9 mouse cellular contexts compared by ENCODE assay signal in the genomic region with DNA sequence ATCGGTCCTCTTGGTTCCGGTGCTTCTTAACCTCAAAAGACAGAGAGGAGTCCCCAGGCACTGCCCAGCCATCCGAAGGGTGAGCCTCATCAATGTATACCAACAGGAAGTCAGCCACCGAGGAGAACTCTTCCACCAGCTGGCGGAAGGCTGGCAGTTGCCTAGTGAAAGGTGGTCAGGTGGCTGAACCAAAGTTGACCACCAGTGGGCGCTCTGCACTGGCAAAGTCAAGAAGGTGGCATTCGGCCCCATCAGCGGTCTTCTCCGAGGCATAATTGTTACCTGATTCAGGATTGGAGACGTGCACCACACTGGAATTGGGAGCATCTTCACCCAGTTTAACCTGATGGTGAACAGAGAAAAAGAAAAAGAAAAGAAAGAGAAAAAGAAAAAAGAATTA. TPM values are rescaled to one million over a fixed set of nuclear protein-coding genes. Genes with fewer than 3 reads are reported as not detected.
A peak's percentile ranks its signal among the peaks of the same experiment; 100 is the strongest.
DNase-seq lines count a peak whose midpoint lies in the region; ATAC-seq and TF ChIP-seq lines count a peak whose summit lies in the region.
"Had no signal": no experiment of that assay in that cellular context is flagged by ENCODE, and none has a peak within 500 bp of the region (broad histone marks: within the 10 kb centered on the region; RNA-seq: fewer than 3 reads in every experiment).

No protein-coding gene starts in this region.

- H3K4me3 ChIP-seq in ES-E14 (ENCODE audit: insufficient read depth in 1 of 2, low read depth in 1 of 2, low read length in 2 of 2, poor library complexity in 1 of 2, severe bottlenecking in 1 of 2) = no peak overlapping the region
- no peak overlapping the region for H3K4me3 ChIP-seq in midbrain, embryonic 14.5 days (replicated peaks; ENCODE audit: low read depth, low read length)
- H3K4me3 ChIP-seq: limb, embryonic 15.5 days had no signal

- H3K9ac ChIP-seq in ES-E14 (ENCODE audit: insufficient read depth, low read depth, low read length, poor library complexity, severe bottlenecking) = no peak overlapping the region
- no peak overlapping the region for H3K9ac ChIP-seq in midbrain, embryonic 14.5 days (replicated peaks; ENCODE audit: low read length)
- H3K9ac ChIP-seq: limb, embryonic 15.5 days had no signal

- in situ Hi-C loops in ES-E14 (cut with MboI; ENCODE audit: low sequenced_read_pairs in 2 of 2, unreplicated experiment in 2 of 2) = loop anchor here in 1 of 2 experiments (25.0 kb wide), 1 partner anchor 583 kb away; no protein-coding TSS in a partner anchor

- 52% methylated on average over 10 of the region's 10 CpGs for WGBS in midbrain, embryonic 14.5 days

- H3K36me3 ChIP-seq in ES-E14 (ENCODE audit: control insufficient read depth, insufficient read depth, low read length, poor library complexity, severe bottlenecking) = no peaks in the 10 kb centered on the region
- no peaks in the 10 kb centered on the region for H3K36me3 ChIP-seq in midbrain, embryonic 14.5 days (ENCODE audit: control insufficient read depth, insufficient read depth, low read length)
- H3K36me3 ChIP-seq: limb, embryonic 15.5 days had no signal

- no peak for ATAC-seq in midbrain, embryonic 14.5 days (ENCODE audit: low FRiP score, low TSS enrichment)

- no peaks in the 10 kb centered on the region for H3K27me3 ChIP-seq in midbrain, embryonic 14.5 days (ENCODE audit: control insufficient read depth, insufficient read depth, low read length)
- H3K27me3 ChIP-seq: limb, embryonic 15.5 days had no signal

- DNase-seq in heart, adult 18-20 months = peak; percentile 33 to 76
- no peak for DNase-seq in heart, adult 11 months
- DNase-seq in ES-E14 (ENCODE audit: low read depth, low spot score) = peak; percentile 58
- peak; percentile 56 for DNase-seq in cerebellum, adult 11-12 months
- peak; percentile 68 for DNase-seq in gastrocnemius, postnatal 10 days
- peak; percentile 19 to 23 for DNase-seq in layer of hippocampus, postnatal 36 days
- peak; percentile 55 for DNase-seq in midbrain, embryonic 14.5 days
- DNase-seq in testis, postnatal 10 days (ENCODE audit: low spot score) = peak; percentile 84

- no peaks in the 10 kb centered on the region for H3K9me3 ChIP-seq in ES-E14 (ENCODE audit: control insufficient read depth, insufficient read depth, low read depth, low read length)
- no peaks in the 10 kb centered on the region for H3K9me3 ChIP-seq in midbrain, embryonic 14.5 days (ENCODE audit: control insufficient read depth, low read length)
- H3K9me3 ChIP-seq: limb, embryonic 15.5 days had no signal

- no peaks in the 10 kb centered on the region for H3K4me1 ChIP-seq in ES-E14 (ENCODE audit: control insufficient read depth in 2 of 2, insufficient read depth in 2 of 2, low read length in 2 of 2, poor library complexity in 1 of 2)
- H3K4me1 ChIP-seq in midbrain, embryonic 14.5 days (ENCODE audit: control insufficient read depth, insufficient read depth, low read length) = no peaks in the 10 kb centered on the region
- H3K4me1 ChIP-seq: limb, embryonic 15.5 days had no signal

- H3K27ac ChIP-seq in ES-E14 (ENCODE audit: insufficient read depth, low read depth, low read length, poor library complexity, severe bottlenecking) = no peak overlapping the region
- H3K27ac ChIP-seq in midbrain, embryonic 14.5 days (replicated peaks; ENCODE audit: low read depth, low read length) = no peak overlapping the region
- H3K27ac ChIP-seq: limb, embryonic 15.5 days had no signal

- no peak overlapping the region for H3K4me2 ChIP-seq in midbrain, embryonic 14.5 days (ENCODE audit: low read length)
- H3K4me2 ChIP-seq: limb, embryonic 15.5 days had no signal

TF ChIP-seq in ES-E14, 5 proteins besides CTCF, POLR2A, EP300 and RAD21:
- TF ChIP-seq ZC3H11A (IDR thresholded peaks at IDR 0.05; ENCODE audit: borderline replicate concordance, low read depth, low read length) (peak; percentile 63; the same call in 1 of the 2 replicates), HCFC1 (IDR thresholded peaks at IDR 0.05; ENCODE audit: borderline replicate concordance, insufficient read depth, low read length) (no peak)
TF ChIP-seq in ES-E14: peak in this region for 1.

RNA-seq across cellular contexts. Expression of gene Dio2, which starts 8.6 kb away (rescaled TPM):
- total RNA-seq in heart, adult 18-20 months (2021) = 1 to 10 TPM in 1 of 2 experiments, under 1 TPM in 1; 0.55 to 2.8 TPM
- total RNA-seq in ES-E14 (2012; rRNA removed) = 0.04 TPM in 1 of 2 replicates, not detected in the other
- 1 to 10 TPM; 2.2 to 2.6 TPM for total RNA-seq in gastrocnemius, postnatal 10 days (2021)
- 10 to 100 TPM; 47.8 to 57.8 TPM for total RNA-seq in layer of hippocampus, postnatal 36 days (2021)
- 0.04 TPM in 1 of 2 replicates, not detected in the other for polyA plus RNA-seq in midbrain, embryonic 14.5 days (2014; fragmentation: Nextera tagmentation; extraction: Ambion mirVana)

Comparison
In these comparisons a context has a peak if more than half of its experiments do, and no peak if none do; other contexts are left out.
1. RNA of gene Dio2, which starts 8.6 kb away (total RNA-seq): 47.8 to 57.8 TPM in layer of hippocampus, postnatal 36 days; 0.55 to 2.8 TPM in heart, adult 18-20 months, 2.2 to 2.6 TPM in gastrocnemius, postnatal 10 days and 0.04 TPM in ES-E14; every median in the first group is over 10 times any median in the second.